Mouse (Mus musculus): Measurements from ENCODE around the gene Ddx49.

GRCm38 (mm10) chr8:70309311-70309710 is 7.0 kb upstream of the Ddx49 start:
- TF ChIP-seq CTCF (IDR thresholded peaks at IDR 0.05; ENCODE audit: control insufficient read depth, insufficient read depth, low read length): peak; percentile 44; the same call in 1 of the 2 replicates
- no peak for TF ChIP-seq POLR2A (IDR thresholded peaks at IDR 0.05; ENCODE audit: borderline replicate concordance, control insufficient read depth, low read depth, low read length)

Data from bone marrow, adult 2 months (tissue).